Mouse (Mus musculus) limb, embryonic 14.5 days (tissue): ENCODE data around the gene Ift46. TPM values are rescaled to one million over a fixed set of nuclear protein-coding genes. Genes with fewer than 3 reads are reported as not detected.
A peak's percentile ranks its signal among the peaks of the same experiment; 100 is the strongest.

ENCODE experiments used
- ATAC-seq: fragments of 200-750 bp; cut with Nextera tagmentation; 2 replicates; pipeline ENCODE4 v1.8.0; 2017; ENCODE audit warnings: low read depth, moderate number of reproducible peaks, moderate TSS enrichment; ENCODE audit not compliant: low FRiP score
- DNase-seq: peaks from one replicate; pipeline ENCODE4 v3.0.0-alpha.2; 2015; ENCODE audit warnings: low spot score
- H3K27ac ChIP-seq: fragments of 300-500 bp; sonication (generic); replicated peaks from 2 replicates; pipeline ENCODE4 v1.5.1; 2014; ENCODE audit warnings: low read depth, mild to moderate bottlenecking, low read length, moderate library complexity, mixed read lengths
- H3K27me3 ChIP-seq: fragments of 300-500 bp; sonication (generic); 2 replicates; pipeline ENCODE4 v1.6.1; 2014; ENCODE audit warnings: low read length, mixed read lengths; ENCODE audit not compliant: control insufficient read depth, insufficient read depth
- H3K36me3 ChIP-seq: fragments of 300-500 bp; sonication (generic); 2 replicates; pipeline ENCODE4 v1.6.1; 2014; ENCODE audit warnings: mild to moderate bottlenecking, low read length, moderate library complexity, mixed read lengths; ENCODE audit not compliant: control insufficient read depth, insufficient read depth
- H3K4me1 ChIP-seq: fragments of 300-500 bp; sonication (generic); 2 replicates; pipeline ENCODE4 v1.6.1; 2014; ENCODE audit warnings: antibody characterized with exemption, low read length, mixed read lengths; ENCODE audit not compliant: control insufficient read depth, insufficient read depth
- H3K4me2 ChIP-seq: fragments of 300-500 bp; sonication (generic); replicated peaks from 2 replicates; pipeline ENCODE4 v1.6.1; 2014; ENCODE audit warnings: low read depth, mild to moderate bottlenecking, low read length, moderate library complexity; ENCODE audit not compliant: severe bottlenecking
- H3K4me3 ChIP-seq: fragments of 300-500 bp; sonication (generic); replicated peaks from 2 replicates; pipeline ENCODE4 v1.5.1; 2014; ENCODE audit warnings: low read length
- H3K9ac ChIP-seq: fragments of 300-500 bp; sonication (generic); 2 replicates; pipeline ENCODE4 v1.6.1; 2014; ENCODE audit warnings: mild to moderate bottlenecking, low read depth, low read length, moderate library complexity; ENCODE audit not compliant: severe bottlenecking
- H3K9me3 ChIP-seq: fragments of 300-500 bp; sonication (generic); 2 replicates; pipeline ENCODE4 v1.6.1; 2016; ENCODE audit warnings: low read length; ENCODE audit not compliant: control insufficient read depth
- POLR2A ChIP-seq: fragments of 200-500 bp; IDR thresholded peaks from 2 replicates; pipeline ENCODE4 v1.8.0; 2012; ENCODE audit warnings: inconsistent platforms, mild to moderate bottlenecking, moderate library complexity, borderline replicate concordance; ENCODE audit not compliant: insufficient read depth, insufficient read length; ENCODE audit errors: extremely low read depth
- WGBS: fragments of 180-500 bp; shearing (Covaris S2); extraction: QIAGEN DNeasy Blood & Tissue Kit; methylation state at CpG from one replicate; pipeline ENCODE4 v1.1.7; 2014; 5-methylcytosine and 5-hydroxymethylcytosine counted together
- polyA plus RNA-seq, 2 experiments: library from polyadenylated mRNA; depleted of rRNA in 1 of 2; stranded (reverse) in 1 of 2; unstranded in 1 of 2; fragments of >200 nt; fragmentation: Nextera tagmentation in 1 of 2; extraction: Ambion mirVana in 1 of 2; gene quantifications; 2 replicates each; pipeline versions ENCODE4 v1.2.1 to v1.2.3; 2012 to 2014

Gene Ift46
- polyA plus RNA-seq, 2 experiments, result 109 to 123 TPM

DNA sequence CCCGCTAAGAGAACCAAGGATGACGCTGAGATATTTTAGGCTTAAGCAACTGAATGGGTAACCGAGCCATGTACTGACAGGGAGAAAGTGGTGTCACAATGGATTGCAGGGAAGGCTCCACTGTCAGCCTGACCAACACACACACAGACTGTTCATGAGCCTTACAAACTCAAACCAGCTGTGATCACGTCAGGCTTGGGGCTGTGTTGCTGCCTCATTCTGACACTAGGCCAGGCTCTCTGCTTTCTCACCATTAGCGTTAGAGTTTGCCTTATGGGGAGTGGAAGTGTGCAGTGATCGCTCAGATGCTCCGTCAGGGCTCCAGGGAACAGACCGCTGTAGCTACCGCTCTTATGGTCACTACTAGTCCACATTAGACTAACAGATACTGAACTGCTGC lies 25.1 kb downstream of the Ift46 start:
- no peak overlapping the region for H3K27ac ChIP-seq
- no peak for TF ChIP-seq POLR2A
- WGBS, result 51% methylated on average over 9 of the region's 9 CpGs
- peak; percentile 23; the same call in 1 of the 2 replicates for ATAC-seq
- H3K27me3 ChIP-seq, result no peaks in the 10 kb centered on the region
- no peak overlapping the region for H3K9ac ChIP-seq
- H3K9me3 ChIP-seq, result no peaks in the 10 kb centered on the region
- DNase-seq, result peak; percentile 14
- H3K4me3 ChIP-seq, result no peak overlapping the region
- H3K4me1 ChIP-seq, result no peaks in the 10 kb centered on the region
- H3K36me3 ChIP-seq, result peaks cover 46% of the 10 kb centered on the region
- H3K4me2 ChIP-seq, result no peak overlapping the region

DNA sequence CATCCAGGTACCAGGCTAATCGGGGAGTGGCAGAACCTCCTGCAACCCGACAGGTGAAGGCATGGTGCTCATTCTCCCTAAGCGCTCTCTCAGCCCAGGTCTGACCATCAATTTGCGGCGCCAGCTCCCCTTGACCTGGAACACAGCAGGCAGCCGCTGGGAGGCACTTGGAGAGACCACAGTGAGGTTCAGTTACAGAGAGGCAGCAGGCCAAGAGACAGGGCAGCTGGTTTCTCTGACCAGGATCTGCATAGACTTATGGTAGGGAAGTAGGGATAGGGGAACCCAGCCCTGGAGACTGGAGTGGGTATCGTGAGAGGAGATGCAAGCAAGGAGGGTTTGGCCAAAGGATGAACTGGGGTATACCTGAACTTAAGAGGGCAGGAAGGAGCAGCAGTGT lies 30.6 kb downstream of the Ift46 start:
- H3K27ac ChIP-seq, result no peak overlapping the region
- H3K4me2 ChIP-seq, result peak overlapping the region; percentile 81; the same call in 1 of the 2 replicates
- H3K36me3 ChIP-seq, result no peaks in the 10 kb centered on the region
- DNase-seq (no peak), ATAC-seq (no peak)
- H3K9me3 ChIP-seq, result no peaks in the 10 kb centered on the region
- 0 out of 2 replicates have a peak overlapping the region, but pooled peaks have one; percentile 62 for H3K9ac ChIP-seq
- H3K27me3 ChIP-seq, result 0 out of 2 replicates have a peak, but pooled peaks cover 4% of the 10 kb centered on the region
- 43% methylated on average over 7 of the region's 7 CpGs for WGBS
- H3K4me1 ChIP-seq, result peaks cover 9% of the 10 kb centered on the region
- TF ChIP-seq POLR2A, result no peak
- peak overlapping the region; percentile 58; the same call in 1 of the 2 replicates for H3K4me3 ChIP-seq

DNA sequence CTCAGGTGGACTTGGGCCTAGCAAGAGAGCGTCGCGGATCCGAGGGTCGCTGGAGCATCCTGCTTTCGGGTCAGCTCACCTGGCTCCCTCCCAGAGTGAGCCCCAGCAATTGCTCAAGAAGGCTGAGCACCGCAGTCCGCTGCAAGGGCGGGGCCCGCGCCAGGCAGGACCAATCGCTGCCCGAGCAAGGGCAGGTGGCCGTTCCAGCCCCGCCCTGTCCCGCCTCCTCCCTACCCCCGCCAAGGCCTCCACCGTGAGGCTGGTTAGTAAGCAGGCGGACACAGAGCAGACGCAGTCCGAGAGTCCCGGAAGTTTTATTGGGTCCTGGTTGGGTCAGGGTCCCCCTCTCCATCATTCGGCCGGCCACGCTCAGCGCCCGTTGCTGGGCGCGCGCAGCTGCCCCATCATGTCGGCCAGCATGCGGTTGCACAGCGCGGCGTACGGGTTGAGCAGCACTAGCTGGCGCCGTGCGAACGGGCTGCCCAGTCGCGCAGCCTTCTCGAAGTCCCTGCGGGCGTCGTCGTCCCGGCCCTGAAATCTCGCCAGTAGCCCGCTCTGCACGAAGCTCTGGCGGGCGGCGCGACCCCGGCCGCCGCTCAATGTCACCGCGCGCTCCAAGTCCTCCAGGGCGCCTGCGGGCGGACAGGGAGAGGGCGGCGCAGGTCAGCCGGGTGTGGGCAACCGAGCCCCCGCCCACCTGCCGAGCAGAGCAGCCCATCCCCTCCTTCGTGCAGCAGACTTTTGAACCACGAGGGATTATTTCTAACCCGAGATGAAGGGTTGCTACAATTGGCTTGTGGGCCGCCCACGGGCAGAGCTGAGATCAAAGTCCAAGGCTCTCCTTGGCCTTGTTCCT lies 31.6 kb downstream of the Ift46 start, which contains the start of gene Tmem25:
TSS of gene Tmem25 (minus strand) at position 206 of the 856 bp plus-strand sequence.
- H3K4me3 ChIP-seq, result peak within 1 kb of the TSS; percentile 58
- peak; percentile 93 for ATAC-seq
- 0% methylated on average over 70 of the region's 75 CpGs for WGBS
- H3K27ac ChIP-seq, result no peak within 1 kb of the TSS
- 0 out of 2 replicates have a peak, but pooled peaks cover 4% of the 10 kb centered on the region for H3K27me3 ChIP-seq
- peak within 1 kb of the TSS; percentile 81 for H3K4me2 ChIP-seq
- no peaks in the 10 kb centered on the region for H3K36me3 ChIP-seq
- peak; percentile 67 for DNase-seq
- TF ChIP-seq POLR2A, result 0 out of 2 replicates have a peak, but pooled peaks have one; percentile 14
- peak within 1 kb of the TSS; percentile 62 for H3K9ac ChIP-seq
- peaks cover 9% of the 10 kb centered on the region for H3K4me1 ChIP-seq
- H3K9me3 ChIP-seq, result no peaks in the 10 kb centered on the region

DNA sequence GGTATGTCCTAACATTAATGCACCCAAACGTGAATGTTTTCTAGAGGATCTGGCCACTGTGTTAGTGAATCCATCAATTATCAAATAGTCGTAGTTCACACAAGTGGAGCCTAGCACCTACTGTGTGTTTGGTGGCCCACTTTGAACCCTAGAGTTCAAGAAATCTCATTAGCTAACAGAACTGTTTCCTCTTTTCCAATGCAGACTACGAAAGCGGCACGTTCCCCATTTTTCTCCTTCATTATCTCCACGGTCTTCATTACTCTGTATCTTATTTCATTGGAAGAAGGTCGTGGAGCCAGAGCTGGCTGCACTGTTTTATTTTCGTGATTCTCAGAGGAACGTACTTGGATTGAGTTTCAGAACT lies 32.2 kb downstream of the Ift46 start:
- Histone ChIP-seq H3K4me2 (peak overlapping the region; percentile 81), H3K27ac (no peak overlapping the region), H3K36me3 (peaks cover 5% of the 10 kb centered on the region), H3K9me3 (no peaks in the 10 kb centered on the region), H3K4me3 (peak overlapping the region; percentile 58), H3K4me1 (peaks cover 9% of the 10 kb centered on the region), H3K27me3 (0 out of 2 replicates have a peak, but pooled peaks cover 4% of the 10 kb centered on the region), H3K9ac (no peak overlapping the region)
- 41% methylated on average over 9 of the region's 9 CpGs for WGBS
- TF ChIP-seq POLR2A, result no peak
- no peak for ATAC-seq
- DNase-seq, result no peak

DNA sequence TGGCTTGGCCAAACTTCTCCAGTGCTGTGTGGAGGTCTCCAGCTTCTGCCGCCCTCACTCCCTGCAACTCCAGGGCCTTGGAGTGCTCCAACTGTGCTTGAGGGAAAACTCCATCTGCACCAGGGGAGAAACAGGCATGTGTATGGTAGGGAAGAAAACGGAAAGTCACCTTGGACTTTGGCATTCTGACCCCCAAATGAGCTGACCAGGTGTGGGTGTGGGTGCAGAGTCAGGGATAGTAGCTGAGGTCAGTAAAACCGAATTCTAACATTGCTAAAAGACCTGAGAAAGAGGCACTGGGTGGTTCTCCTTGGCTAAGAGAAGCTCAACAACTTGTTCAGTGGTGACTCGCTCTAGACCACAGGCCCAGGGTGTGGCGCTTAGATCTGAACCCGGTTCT lies 34.0 kb downstream of the Ift46 start:
- TF ChIP-seq POLR2A, result no peak
- no peaks in the 10 kb centered on the region for H3K9me3 ChIP-seq
- WGBS, result 72% methylated on average over 6 of the region's 6 CpGs
- DNase-seq, result no peak
- peaks cover 20% of the 10 kb centered on the region for H3K36me3 ChIP-seq
- peaks cover 9% of the 10 kb centered on the region for H3K4me1 ChIP-seq
- no peak overlapping the region for H3K4me2 ChIP-seq
- H3K27me3 ChIP-seq, result 0 out of 2 replicates have a peak, but pooled peaks cover 4% of the 10 kb centered on the region
- H3K4me3 ChIP-seq, result no peak overlapping the region
- H3K9ac ChIP-seq, result no peak overlapping the region
- ATAC-seq, result no peak
- H3K27ac ChIP-seq, result no peak overlapping the region
